ENCODE assay signal across 12 mouse cellular contexts in the genomic region with DNA sequence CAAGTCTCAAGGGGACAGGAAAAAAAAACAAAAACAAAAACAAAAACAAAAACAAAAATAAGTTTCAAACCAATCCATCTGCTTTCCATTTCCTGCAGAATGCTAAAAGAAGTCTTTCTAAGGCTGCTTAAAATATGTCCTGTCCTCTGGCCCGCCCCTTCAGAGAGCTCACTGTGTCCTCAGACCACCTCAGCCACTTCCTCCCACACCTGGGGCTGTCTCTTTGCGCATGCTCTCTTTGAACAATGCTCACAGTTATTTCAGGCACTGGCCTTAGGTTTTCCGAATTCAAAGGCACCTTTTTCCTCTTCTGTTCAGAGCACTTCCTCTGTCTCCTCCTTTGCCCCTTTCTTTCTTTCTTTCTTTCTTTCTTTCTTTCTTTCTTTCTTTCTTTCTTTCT.
DNase-seq lines count a peak whose midpoint lies in the region; ATAC-seq lines count a peak whose summit lies in the region.
"Had no signal": no experiment of that assay in that cellular context is flagged by ENCODE, and none has a peak within 500 bp of the region (broad histone marks: within the 10 kb centered on the region; RNA-seq: fewer than 3 reads in every experiment).

No protein-coding gene starts in this region.

- H3K4me1 ChIP-seq in heart, embryonic 16.5 days (ENCODE audit: control insufficient read depth, insufficient read depth, low read length) = 0 out of 2 replicates have a peak, but pooled peaks cover 2% of the 10 kb centered on the region

- 0 out of 2 replicates have a peak, but pooled peaks have one; percentile 37 for ATAC-seq in heart, embryonic 16.5 days (replicated peaks; ENCODE audit: extremely low read depth, insufficient read depth, low FRiP score)
- ATAC-seq: forebrain, postnatal 0 days; midbrain, embryonic 13.5 days had no signal

- no peaks in the 10 kb centered on the region for H3K36me3 ChIP-seq in heart, embryonic 16.5 days (ENCODE audit: control insufficient read depth, insufficient read depth)
- H3K36me3 ChIP-seq: midbrain, embryonic 13.5 days had no signal

- no peak overlapping the region for H3K4me3 ChIP-seq in heart, embryonic 16.5 days (ENCODE audit: low read length)
- H3K4me3 ChIP-seq: midbrain, embryonic 13.5 days had no signal

- H3K27me3 ChIP-seq in heart, embryonic 16.5 days (ENCODE audit: control insufficient read depth, insufficient read depth, low read length) = no peaks in the 10 kb centered on the region
- H3K27me3 ChIP-seq: midbrain, embryonic 13.5 days had no signal

- DNase-seq in heart, postnatal 4 days = no peak
- peak; percentile 84 for DNase-seq in A20 (ENCODE audit: low read depth, low spot score)
- peak; percentile 41 for DNase-seq in brain, adult 2 months (ENCODE audit: low read depth, low spot score)
- DNase-seq in natural killer cell, adult 2 months (ENCODE audit: low spot score in 2 of 2) = peak; percentile 29 to 43
- DNase-seq in Muller cell, postnatal 12 days (ENCODE audit: inconsistent ontology term) = no peak
- DNase-seq in gastrocnemius, postnatal 36 days = no peak
- no peak for DNase-seq in cerebellum, postnatal 4 days (ENCODE audit: low spot score in 2 of 2)
- DNase-seq: forebrain, postnatal 0 days; layer of hippocampus, postnatal 36 days; liver, postnatal 0 days had no signal

- H3K4me2 ChIP-seq in heart, embryonic 16.5 days (ENCODE audit: low read depth, low read length) = no peak overlapping the region
- H3K4me2 ChIP-seq: midbrain, embryonic 13.5 days had no signal

- no peak overlapping the region for H3K27ac ChIP-seq in heart, embryonic 16.5 days (ENCODE audit: low read length)
- H3K27ac ChIP-seq: midbrain, embryonic 13.5 days had no signal

- WGBS in heart, embryonic 16.5 days = 64% methylated on average over 3 of the region's 3 CpGs

- no peak overlapping the region for H3K9ac ChIP-seq in heart, embryonic 16.5 days (ENCODE audit: low read length)
- H3K9ac ChIP-seq: forebrain, postnatal 0 days; liver, postnatal 0 days had no signal

- no peaks in the 10 kb centered on the region for H3K9me3 ChIP-seq in heart, embryonic 16.5 days (replicated peaks; ENCODE audit: control insufficient read depth, low read length)
- H3K9me3 ChIP-seq: midbrain, embryonic 13.5 days had no signal

- intact Hi-C loops in gastrocnemius, postnatal 36 days (cut with DNase I) = loop anchor here (5.0 kb wide), 1 partner anchor 35 kb away; no protein-coding TSS in a partner anchor

Comparison
In these comparisons a context has a peak if more than half of its experiments do, and no peak if none do; other contexts are left out.
1. DNase-seq: peak in A20 (single experiment), brain, adult 2 months (single experiment) and natural killer cell, adult 2 months (2 of 2); none in heart, postnatal 4 days (single experiment), Muller cell, postnatal 12 days (single experiment), gastrocnemius, postnatal 36 days (0 of 2) and cerebellum, postnatal 4 days (0 of 2).